Mouse (Mus musculus) lung, embryonic 15.5 days (tissue): ENCODE measurements around the gene Ikzf4. TPM values are rescaled to one million over a fixed set of nuclear protein-coding genes. Genes with fewer than 3 reads are reported as not detected.

Source experiments
- ATAC-seq: fragments of 200-750 bp; cut with Nextera tagmentation; 2 replicates; pipeline ENCODE4 v1.8.0; 2017; ENCODE audit warnings: moderate number of reproducible peaks, borderline replicate concordance; ENCODE audit not compliant: low FRiP score, low TSS enrichment; ENCODE audit errors: extremely low read depth
- H3K27ac ChIP-seq: fragments of 300-500 bp; sonication (generic); 2 replicates; pipeline ENCODE4 v1.5.1; 2015; ENCODE audit warnings: moderate library complexity, mild to moderate bottlenecking, inconsistent platforms
- H3K27me3 ChIP-seq: fragments of 300-500 bp; sonication (generic); 2 replicates; pipeline ENCODE4 v1.6.1; 2015; ENCODE audit warnings: inconsistent platforms
- H3K36me3 ChIP-seq: fragments of 300-500 bp; sonication (generic); 2 replicates; pipeline ENCODE4 v1.6.1; 2015; ENCODE audit warnings: inconsistent platforms
- H3K4me1 ChIP-seq: fragments of 300-500 bp; sonication (generic); 2 replicates; pipeline ENCODE4 v1.6.1; 2015; ENCODE audit warnings: inconsistent platforms
- H3K4me2 ChIP-seq: fragments of 300-500 bp; sonication (generic); 2 replicates; pipeline ENCODE4 v1.6.1; 2015; ENCODE audit warnings: inconsistent platforms, mild to moderate bottlenecking, moderate library complexity
- H3K4me3 ChIP-seq: fragments of 300-500 bp; sonication (generic); 2 replicates; pipeline ENCODE4 v1.5.1; 2015; ENCODE audit warnings: mild to moderate bottlenecking, inconsistent platforms
- H3K9ac ChIP-seq: fragments of 300-500 bp; sonication (generic); 2 replicates; pipeline ENCODE4 v1.6.1; 2015; ENCODE audit warnings: inconsistent platforms
- H3K9me3 ChIP-seq: fragments of 300-500 bp; sonication (generic); 2 replicates; pipeline ENCODE4 v1.6.1; 2016; ENCODE audit warnings: inconsistent platforms
- WGBS: fragments of 180-500 bp; shearing (Covaris S2); methylation state at CpG from one replicate; pipeline ENCODE4 v1.1.7; 2015; 5-methylcytosine and 5-hydroxymethylcytosine counted together
- polyA plus RNA-seq: library from polyadenylated mRNA; unstranded; fragments of >200 nt; fragmentation: Nextera tagmentation; extraction: Ambion mirVana; gene quantifications from 2 replicates; pipeline ENCODE4 v1.2.1, GENCODE M21; 2015

The Ikzf4 gene
- polyA plus RNA-seq, 1 experiment from 2014 or later = 2.2 TPM

- Histone ChIP-seq H3K36me3 (no peaks in the 10 kb centered on the region), H3K27ac (no peak overlapping the region), H3K4me1 (peaks cover 7% of the 10 kb centered on the region; the same call in 1 of the 2 replicates), H3K9ac (no peak overlapping the region), H3K27me3 (peaks cover 23% of the 10 kb centered on the region), H3K4me3 (no peak overlapping the region), H3K9me3 (no peaks in the 10 kb centered on the region), H3K4me2 (no peak overlapping the region)
- no peak for ATAC-seq
- 72% methylated on average over 5 of the region's 5 CpGs for WGBS
These were observed 53.0 kb downstream of the Ikzf4 start for GRCm38 (mm10) chr10:128592797-128593196.

- WGBS = 66% methylated on average over 6 of the region's 6 CpGs
- ATAC-seq = no peak
- Histone ChIP-seq H3K9ac (no peak overlapping the region), H3K27me3 (peaks cover 36% of the 10 kb centered on the region), H3K4me3 (no peak overlapping the region), H3K36me3 (no peaks in the 10 kb centered on the region), H3K9me3 (no peaks in the 10 kb centered on the region), H3K4me2 (no peak overlapping the region), H3K4me1 (peaks cover 19% of the 10 kb centered on the region), H3K27ac (no peak overlapping the region)
These were observed 54.4 kb downstream of the Ikzf4 start for GRCm38 (mm10) chr10:128591436-128591835.

GRCm38 (mm10) chr10:128590193-128590690, 55.5 kb downstream of the Ikzf4 start:
- Histone ChIP-seq H3K27ac (peak overlapping the region; percentile 96), H3K9me3 (no peaks in the 10 kb centered on the region), H3K27me3 (peaks cover 37% of the 10 kb centered on the region), H3K4me2 (peak overlapping the region; percentile 92), H3K36me3 (no peaks in the 10 kb centered on the region), H3K4me1 (peaks cover 25% of the 10 kb centered on the region), H3K4me3 (peak overlapping the region; percentile 64), H3K9ac (peak overlapping the region; percentile 56)
- ATAC-seq = peak; percentile 44
- WGBS = under 1% methylated on average over 43 of the region's 43 CpGs

GRCm38 (mm10) chr10:128589464-128590192, 56.2 kb downstream of the Ikzf4 start, which contains the start of gene Erbb3:
Gene Erbb3 (minus strand): TSS chr10:128589652.
- WGBS = under 1% methylated on average over 43 of the region's 43 CpGs
- H3K9ac ChIP-seq = peak within 1 kb of the TSS; percentile 56
- H3K4me3 ChIP-seq = peak within 1 kb of the TSS; percentile 64
- H3K4me2 ChIP-seq = peak within 1 kb of the TSS; percentile 92
- peaks cover 26% of the 10 kb centered on the region for H3K4me1 ChIP-seq
- no peaks in the 10 kb centered on the region for H3K36me3 ChIP-seq
- H3K27ac ChIP-seq = peak within 1 kb of the TSS; percentile 96
- peaks cover 39% of the 10 kb centered on the region for H3K27me3 ChIP-seq
- no peaks in the 10 kb centered on the region for H3K9me3 ChIP-seq
- ATAC-seq = peak; percentile 71

- H3K27me3 ChIP-seq = peaks cover 40% of the 10 kb centered on the region
- H3K36me3 ChIP-seq = no peaks in the 10 kb centered on the region
- peaks cover 26% of the 10 kb centered on the region for H3K4me1 ChIP-seq
- peak overlapping the region; percentile 64 for H3K4me3 ChIP-seq
- ATAC-seq = 0 out of 2 replicates have a peak, but pooled peaks have one; percentile 6
- peak overlapping the region; percentile 96 for H3K27ac ChIP-seq
- peak overlapping the region; percentile 92 for H3K4me2 ChIP-seq
- H3K9ac ChIP-seq = peak overlapping the region; percentile 56
- 1% methylated on average over 23 of the region's 23 CpGs for WGBS
- no peaks in the 10 kb centered on the region for H3K9me3 ChIP-seq
These were observed 56.9 kb downstream of the Ikzf4 start for GRCm38 (mm10) chr10:128588775-128589463.

GRCm38 (mm10) chr10:128588136-128588535, 57.7 kb downstream of the Ikzf4 start:
- ATAC-seq = no peak
- 7% methylated on average over 1 of the region's 1 CpGs for WGBS

GRCm38 (mm10) chr10:128587697-128588096, 58.1 kb downstream of the Ikzf4 start:
- H3K4me3 ChIP-seq = peak overlapping the region; percentile 64
- no peak for ATAC-seq
- 0 out of 2 replicates have a peak overlapping the region, but pooled peaks have one; percentile 56 for H3K9ac ChIP-seq
- H3K27ac ChIP-seq = peak overlapping the region; percentile 96
- no peaks in the 10 kb centered on the region for H3K9me3 ChIP-seq
- peak overlapping the region; percentile 92 for H3K4me2 ChIP-seq
- H3K36me3 ChIP-seq = no peaks in the 10 kb centered on the region
- H3K27me3 ChIP-seq = peaks cover 45% of the 10 kb centered on the region
- WGBS = 34% methylated on average over 8 of the region's 8 CpGs
- peaks cover 38% of the 10 kb centered on the region for H3K4me1 ChIP-seq

More at GRCm38 (mm10) chr10:128588136-128588535, 57.7 kb downstream of the Ikzf4 start:
- Histone ChIP-seq H3K4me1 (peaks cover 34% of the 10 kb centered on the region), H3K27me3 (peaks cover 42% of the 10 kb centered on the region), H3K4me3 (peak overlapping the region; percentile 64), H3K27ac (peak overlapping the region; percentile 96), H3K36me3 (no peaks in the 10 kb centered on the region), H3K9me3 (no peaks in the 10 kb centered on the region), H3K9ac (peak overlapping the region; percentile 56; the same call in 1 of the 2 replicates), H3K4me2 (peak overlapping the region; percentile 92)

- 0 out of 2 replicates have a peak overlapping the region, but pooled peaks have one; percentile 3 for H3K9ac ChIP-seq
- peaks cover 41% of the 10 kb centered on the region for H3K4me1 ChIP-seq
- H3K9me3 ChIP-seq = no peaks in the 10 kb centered on the region
- ATAC-seq = no peak
- peak overlapping the region; percentile 92 for H3K4me2 ChIP-seq
- WGBS = 27% methylated on average over 4 of the region's 4 CpGs
- H3K4me3 ChIP-seq = peak overlapping the region; percentile 64
- H3K27me3 ChIP-seq = peaks cover 45% of the 10 kb centered on the region
- no peaks in the 10 kb centered on the region for H3K36me3 ChIP-seq
- H3K27ac ChIP-seq = peak overlapping the region; percentile 96
These were observed 58.7 kb downstream of the Ikzf4 start for GRCm38 (mm10) chr10:128587120-128587519.

GRCm38 (mm10) chr10:128586546-128586945, 59.2 kb downstream of the Ikzf4 start:
- Histone ChIP-seq H3K4me3 (peak overlapping the region; percentile 64), H3K27ac (peak overlapping the region; percentile 96), H3K4me2 (peak overlapping the region; percentile 92), H3K9ac (0 out of 2 replicates have a peak overlapping the region, but pooled peaks have one; percentile 3), H3K4me1 (peaks cover 41% of the 10 kb centered on the region), H3K27me3 (peaks cover 45% of the 10 kb centered on the region), H3K36me3 (no peaks in the 10 kb centered on the region), H3K9me3 (no peaks in the 10 kb centered on the region)
- no peak for ATAC-seq
- 5% methylated on average over 1 of the region's 1 CpGs for WGBS

GRCm38 (mm10) chr10:128584386-128584785, 61.4 kb downstream of the Ikzf4 start:
- H3K9ac ChIP-seq = no peak overlapping the region

GRCm38 (mm10) chr10:128583644-128584043, 62.1 kb downstream of the Ikzf4 start:
- Histone ChIP-seq H3K4me2 (peak overlapping the region; percentile 27), H3K4me1 (peaks cover 34% of the 10 kb centered on the region), H3K36me3 (0 out of 2 replicates have a peak, but pooled peaks cover 7% of the 10 kb centered on the region), H3K4me3 (no peak overlapping the region), H3K9ac (peak overlapping the region; percentile 26), H3K9me3 (no peaks in the 10 kb centered on the region), H3K27ac (peak overlapping the region; percentile 81), H3K27me3 (peaks cover 31% of the 10 kb centered on the region)
- WGBS = 20% methylated on average over 7 of the region's 7 CpGs
- ATAC-seq = peak; percentile 75

More at GRCm38 (mm10) chr10:128584386-128584785, 61.4 kb downstream of the Ikzf4 start:
- H3K4me1 ChIP-seq = peaks cover 34% of the 10 kb centered on the region
- peak overlapping the region; percentile 7; the same call in 1 of the 2 replicates for H3K4me3 ChIP-seq
- no peaks in the 10 kb centered on the region for H3K9me3 ChIP-seq
- H3K4me2 ChIP-seq = peak overlapping the region; percentile 35
- H3K36me3 ChIP-seq = 0 out of 2 replicates have a peak, but pooled peaks cover 4% of the 10 kb centered on the region
- H3K27ac ChIP-seq = peak overlapping the region; percentile 81
- peak; percentile 58; the same call in 1 of the 2 replicates for ATAC-seq
- H3K27me3 ChIP-seq = peaks cover 38% of the 10 kb centered on the region
- 7% methylated on average over 4 of the region's 4 CpGs for WGBS
